Mouse (Mus musculus): Measurements from ENCODE around the gene Ulk4.

DNA sequence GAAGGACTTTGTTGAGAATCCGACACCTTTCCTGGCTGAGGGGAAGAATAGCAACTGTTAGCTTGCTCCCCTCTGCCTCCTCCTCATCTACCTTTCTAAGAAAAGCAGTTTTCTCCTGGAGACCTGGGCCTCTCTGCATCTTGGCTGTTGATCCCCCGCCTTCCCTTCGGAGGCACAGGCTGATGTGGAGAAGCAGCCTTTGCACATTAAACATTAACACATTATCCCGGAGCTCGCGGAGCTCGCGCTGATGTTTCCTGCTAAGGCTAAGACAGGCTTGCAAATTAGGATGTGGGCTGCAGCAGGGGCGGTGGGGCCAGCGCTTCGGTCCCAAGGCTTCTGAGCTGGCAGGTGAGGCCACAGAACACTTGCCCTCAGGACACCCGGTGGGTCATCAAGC lies 200.7 kb downstream of the Ulk4 start:
- TF ChIP-seq GATA1 (IDR thresholded peaks at IDR 0.05; ENCODE audit: borderline replicate concordance, low read length): no peak
- TF ChIP-seq FLI1 (IDR thresholded peaks at IDR 0.05; ENCODE audit: low read length): no peak

All from megakaryocyte, embryonic 14.5 days (primary cell).